In genomic region chr3:87114801-87115200, GRCm38 (mm10) we compare ENCODE assay signal across 10 mouse cellular contexts. TPM values are rescaled to one million over a fixed set of nuclear protein-coding genes. Genes with fewer than 3 reads are reported as not detected.
DNase-seq lines count a peak whose midpoint lies in the region; ATAC-seq and TF ChIP-seq lines count a peak whose summit lies in the region.
"Had no signal": no experiment of that assay in that cellular context is flagged by ENCODE, and none has a peak within 500 bp of the region (broad histone marks: within the 10 kb centered on the region; RNA-seq: fewer than 3 reads in every experiment).

No protein-coding gene starts in this region.

- no peak overlapping the region for H3K4me2 ChIP-seq in intestine, embryonic 14.5 days (ENCODE audit: low read length)
- no peak overlapping the region for H3K4me2 ChIP-seq in intestine, postnatal 0 days (replicated peaks; ENCODE audit: low read depth)
- no peak overlapping the region for H3K4me2 ChIP-seq in heart, embryonic 11.5 days
- no peak overlapping the region for H3K4me2 ChIP-seq in kidney, embryonic 14.5 days (replicated peaks; ENCODE audit: low read depth, low read length)

- peak overlapping the region; percentile 64; the same call in 1 of the 2 replicates for H3K27ac ChIP-seq in intestine, embryonic 14.5 days (ENCODE audit: low read depth)
- no peak overlapping the region for H3K27ac ChIP-seq in intestine, postnatal 0 days (ENCODE audit: low read depth, low read length)
- H3K27ac ChIP-seq in heart, embryonic 11.5 days (ENCODE audit: low read depth, low read length): peak overlapping the region; percentile 77
- H3K27ac ChIP-seq in kidney, embryonic 14.5 days (ENCODE audit: low read depth, low read length): peak overlapping the region; percentile 30; the same call in 1 of the 2 replicates
- 0 out of 2 replicates have a peak overlapping the region, but pooled peaks have one; percentile 3 for H3K27ac ChIP-seq in small intestine, adult 2 months (ENCODE audit: insufficient read depth, low read depth, low read length)
- no peak overlapping the region for H3K27ac ChIP-seq in layer of hippocampus, adult 2 months
- H3K27ac ChIP-seq in cerebellum, adult 2 months (ENCODE audit: insufficient read depth, low read length): no peak overlapping the region

- 36% methylated on average over 9 of the region's 9 CpGs for WGBS in intestine, embryonic 14.5 days
- 41% methylated on average over 9 of the region's 9 CpGs for WGBS in intestine, postnatal 0 days
- WGBS in heart, embryonic 11.5 days (ENCODE audit: insufficient replicate concordance): 33% methylated on average over 9 of the region's 9 CpGs
- 57% methylated on average over 9 of the region's 9 CpGs for WGBS in kidney, embryonic 14.5 days
- WGBS in small intestine, adult 2 months: 48% methylated on average over 9 of the region's 9 CpGs
- 54% methylated on average over 9 of the region's 9 CpGs for WGBS in cerebellum, adult 2 months

- H3K9ac ChIP-seq in intestine, embryonic 14.5 days (ENCODE audit: low read length): no peak overlapping the region
- H3K9ac ChIP-seq in intestine, postnatal 0 days (ENCODE audit: low read depth, low read length): no peak overlapping the region
- H3K9ac ChIP-seq in heart, embryonic 11.5 days (ENCODE audit: low read depth, low read length): no peak overlapping the region
- H3K9ac ChIP-seq in kidney, embryonic 14.5 days (ENCODE audit: low read depth, low read length): no peak overlapping the region

- H3K27me3 ChIP-seq in intestine, embryonic 14.5 days (replicated peaks; ENCODE audit: control insufficient read depth, insufficient read depth, low read length): no peaks in the 10 kb centered on the region
- H3K27me3 ChIP-seq in intestine, postnatal 0 days (replicated peaks; ENCODE audit: control insufficient read depth, insufficient read depth, low read length): no peaks in the 10 kb centered on the region
- no peaks in the 10 kb centered on the region for H3K27me3 ChIP-seq in heart, embryonic 11.5 days (ENCODE audit: control insufficient read depth, insufficient read depth, low read length)
- H3K27me3 ChIP-seq in kidney, embryonic 14.5 days (ENCODE audit: control insufficient read depth, insufficient read depth, low read length): no peaks in the 10 kb centered on the region
- H3K27me3 ChIP-seq in small intestine, adult 2 months (ENCODE audit: control insufficient read depth, insufficient read depth, low read length): no peaks in the 10 kb centered on the region
- H3K27me3 ChIP-seq in cerebellum, adult 2 months (ENCODE audit: control insufficient read depth, insufficient read depth, low read length): no peaks in the 10 kb centered on the region

- no peak overlapping the region for H3K4me3 ChIP-seq in intestine, embryonic 14.5 days (ENCODE audit: low read depth, low read length)
- H3K4me3 ChIP-seq in intestine, postnatal 0 days (ENCODE audit: low read depth, low read length): no peak overlapping the region
- no peak overlapping the region for H3K4me3 ChIP-seq in heart, embryonic 11.5 days (ENCODE audit: low read depth, low read length)
- no peak overlapping the region for H3K4me3 ChIP-seq in kidney, embryonic 14.5 days (ENCODE audit: low read length)
- no peak overlapping the region for H3K4me3 ChIP-seq in small intestine, adult 2 months (ENCODE audit: low read depth, low read length)
- no peak overlapping the region for H3K4me3 ChIP-seq in layer of hippocampus, adult 2 months
- no peak overlapping the region for H3K4me3 ChIP-seq in cerebellum, adult 2 months (replicated peaks; ENCODE audit: insufficient read depth, low read depth, low read length)

- TF ChIP-seq CTCF in intestine, postnatal 0 days (IDR thresholded peaks at IDR 0.05; ENCODE audit: low read depth): no peak
- no peak for TF ChIP-seq CTCF in small intestine, adult 2 months (IDR thresholded peaks at IDR 0.05; ENCODE audit: extremely low read depth, insufficient read length, insufficient replicate concordance, low read depth, low read length)
- no peak for TF ChIP-seq CTCF in layer of hippocampus, adult 2 months (conservative IDR thresholded peaks at IDR 0.05)
- TF ChIP-seq CTCF in cerebellum, adult 2 months (IDR thresholded peaks at IDR 0.05; ENCODE audit: borderline replicate concordance, insufficient read depth, low read depth, low read length): no peak

- peaks cover 4% of the 10 kb centered on the region; the same call in 1 of the 2 replicates for H3K36me3 ChIP-seq in intestine, embryonic 14.5 days (ENCODE audit: control insufficient read depth, insufficient read depth, low read length)
- no peaks in the 10 kb centered on the region for H3K36me3 ChIP-seq in intestine, postnatal 0 days (ENCODE audit: control insufficient read depth, insufficient read depth)
- H3K36me3 ChIP-seq in heart, embryonic 11.5 days (ENCODE audit: control insufficient read depth, insufficient read depth, low read length): peaks cover 2% of the 10 kb centered on the region; the same call in 1 of the 2 replicates
- no peaks in the 10 kb centered on the region; the same call in 1 of the 2 replicates for H3K36me3 ChIP-seq in kidney, embryonic 14.5 days (ENCODE audit: control insufficient read depth, insufficient read depth, low read length)
- H3K36me3 ChIP-seq in small intestine, adult 2 months (ENCODE audit: control insufficient read depth, insufficient read depth, low read length): no peaks in the 10 kb centered on the region

- DNase-seq in intestine, embryonic 14.5 days (ENCODE audit: low spot score): no peak
- DNase-seq in layer of hippocampus, adult 2 months (ENCODE audit: low spot score in 2 of 2): no peak
- no peak for DNase-seq in c-Kit-positive CD71-positive TER-119-positive erythroid progenitor cells, embryonic 14.5 days (ENCODE audit: low spot score)
- DNase-seq in cerebellum, adult 2 months: no peak
- DNase-seq: cerebellum, postnatal 36 days had no signal

- peaks cover 38% of the 10 kb centered on the region for H3K4me1 ChIP-seq in intestine, embryonic 14.5 days (replicated peaks; ENCODE audit: control insufficient read depth, insufficient read depth, low read length)
- H3K4me1 ChIP-seq in intestine, postnatal 0 days (replicated peaks; ENCODE audit: control insufficient read depth, insufficient read depth, low read length): no peaks in the 10 kb centered on the region
- peaks cover 53% of the 10 kb centered on the region for H3K4me1 ChIP-seq in heart, embryonic 11.5 days (ENCODE audit: control insufficient read depth, insufficient read depth, low read length)
- peaks cover 18% of the 10 kb centered on the region for H3K4me1 ChIP-seq in kidney, embryonic 14.5 days (ENCODE audit: control insufficient read depth, insufficient read depth, low read length)
- no peaks in the 10 kb centered on the region; the same call in 1 of the 2 replicates for H3K4me1 ChIP-seq in small intestine, adult 2 months (ENCODE audit: control insufficient read depth, insufficient read depth, insufficient read length, low read length)
- H3K4me1 ChIP-seq in cerebellum, adult 2 months (ENCODE audit: control insufficient read depth, insufficient read depth, low read length): no peaks in the 10 kb centered on the region

- TF ChIP-seq POLR2A in small intestine, adult 2 months (IDR thresholded peaks at IDR 0.05; ENCODE audit: low read depth, low read length): no peak
- TF ChIP-seq POLR2A in cerebellum, adult 2 months (IDR thresholded peaks at IDR 0.05; ENCODE audit: borderline replicate concordance, insufficient read depth, low read length): no peak

- no peak for ATAC-seq in intestine, embryonic 14.5 days (replicated peaks; ENCODE audit: low FRiP score, low TSS enrichment, low read depth)
- ATAC-seq in intestine, postnatal 0 days: no peak
- no peak for ATAC-seq in heart, embryonic 11.5 days (replicated peaks; ENCODE audit: insufficient number of reproducible peaks, low FRiP score, low TSS enrichment)
- peak; percentile 74; the same call in 1 of the 2 replicates for ATAC-seq in kidney, embryonic 14.5 days (ENCODE audit: low FRiP score, low TSS enrichment)

- no peaks in the 10 kb centered on the region for H3K9me3 ChIP-seq in intestine, embryonic 14.5 days (ENCODE audit: control insufficient read depth, low read length)
- no peaks in the 10 kb centered on the region for H3K9me3 ChIP-seq in intestine, postnatal 0 days (ENCODE audit: control insufficient read depth)
- H3K9me3 ChIP-seq in heart, embryonic 11.5 days (replicated peaks; ENCODE audit: control insufficient read depth, low read length): no peaks in the 10 kb centered on the region
- H3K9me3 ChIP-seq in kidney, embryonic 14.5 days (ENCODE audit: control insufficient read depth, low read length): no peaks in the 10 kb centered on the region

RNA-seq across cellular contexts. Expression of gene Kirrel, which starts 59.7 kb away (rescaled TPM):
- 10.1 and 10.8 TPM in 2 replicates for polyA plus RNA-seq in intestine, embryonic 14.5 days (2014; fragmentation: Nextera tagmentation; extraction: Ambion mirVana)
- 3.8 and 4.4 TPM in 2 replicates for polyA plus RNA-seq in intestine, postnatal 0 days (2015; fragmentation: Nextera tagmentation; extraction: Ambion mirVana)
- 9.9 and 12.6 TPM in 2 replicates for polyA plus RNA-seq in heart, embryonic 11.5 days (2014; fragmentation: Nextera tagmentation; extraction: Ambion mirVana)
- 11.1 and 14.2 TPM in 2 replicates for polyA plus RNA-seq in kidney, embryonic 14.5 days (2014; fragmentation: Nextera tagmentation; extraction: Ambion mirVana)
- 2.0 and 2.6 TPM in 2 replicates for polyA plus RNA-seq in small intestine, adult 2 months (2012; rRNA removed)
- total RNA-seq in layer of hippocampus, adult 2 months (2021): 1 to 10 TPM; 3.0 to 3.4 TPM
- 5.6 and 6.1 TPM in 2 replicates for polyA plus RNA-seq in cerebellum, adult 2 months (2012; rRNA removed)
- total RNA-seq: megakaryocyte-erythroid progenitor cell, adult 5-6 weeks had no signal

Comparison
In these comparisons a context has a peak if more than half of its experiments do, and no peak if none do; other contexts are left out.
1. H3K27ac ChIP-seq: peak in intestine, embryonic 14.5 days (single experiment), heart, embryonic 11.5 days (single experiment), kidney, embryonic 14.5 days (single experiment) and small intestine, adult 2 months (single experiment); none in intestine, postnatal 0 days (single experiment), layer of hippocampus, adult 2 months (single experiment) and cerebellum, adult 2 months (single experiment).